Mouse (Mus musculus) ovary, postnatal 36 days (tissue): ENCODE data around the gene Antxr1.
"Not testable (repeated sequence)": the region's sequence is repeated elsewhere in the genome, so short reads cannot be mapped to it uniquely, and the experiment has no call there.

ENCODE experiments used
- DNase-seq: peaks from one replicate; pipeline ENCODE4 v3.0.0; 2022; ENCODE audit warnings: low spot score, mixed read lengths

Gene Antxr1

DNA sequence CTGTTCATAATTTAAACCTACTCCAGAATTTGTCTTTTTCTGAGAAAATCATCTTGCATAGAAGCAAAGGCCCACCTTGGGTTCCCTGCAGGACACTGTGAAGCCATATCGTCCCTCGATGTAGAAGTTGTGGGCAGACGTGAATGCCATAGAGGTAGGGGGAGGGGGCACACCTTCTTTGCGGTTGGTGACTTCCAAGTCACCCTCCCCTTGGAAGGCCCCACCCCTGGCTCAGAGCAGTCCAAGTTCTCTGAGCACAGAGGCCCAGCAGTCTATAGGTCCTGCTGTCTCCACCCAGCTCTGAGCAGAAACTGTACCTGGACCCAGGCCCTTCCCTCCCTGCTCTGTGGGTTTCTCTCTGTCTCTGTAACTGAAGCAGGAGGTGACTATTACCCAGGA lies 233.7 kb downstream of the Antxr1 start:
- DNase-seq: no peak

DNA sequence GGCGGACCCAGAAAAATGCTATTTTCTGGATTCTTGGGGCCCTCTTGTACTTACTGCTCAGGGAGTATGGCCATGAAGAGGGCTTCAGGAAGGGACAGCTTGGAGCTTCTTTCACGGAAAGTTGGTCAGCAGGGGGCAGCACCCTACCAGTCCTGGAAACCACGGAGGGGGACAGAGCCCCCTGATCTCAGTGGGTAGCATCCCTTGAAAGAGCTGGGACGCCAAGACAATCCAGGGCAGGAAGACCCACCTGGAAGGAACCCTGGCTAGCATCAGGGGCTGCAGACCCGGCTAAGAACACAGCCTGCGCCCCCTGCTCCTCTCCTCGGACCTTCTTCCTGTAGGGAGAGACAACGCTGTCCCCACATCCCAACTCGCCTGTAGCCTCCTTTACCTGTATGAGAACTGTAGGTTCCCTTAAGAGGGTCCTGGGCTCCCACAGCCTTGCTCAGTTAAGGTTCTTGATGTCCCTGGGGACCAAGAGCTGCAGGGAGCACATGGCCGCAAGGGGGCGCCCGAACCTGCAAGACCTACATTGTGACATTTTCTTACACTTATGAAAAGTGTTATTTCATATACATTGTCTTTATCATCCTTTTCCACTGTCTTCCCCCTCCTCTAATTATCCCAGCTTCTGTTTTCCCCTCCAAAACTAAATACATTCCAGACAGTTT lies 234.2 kb downstream of the Antxr1 start:
- DNase-seq: peak; percentile 85

GRCm38 (mm10) chr6:87100297-87101020 lies 235.2 kb downstream of the Antxr1 start:
- no peak for DNase-seq

DNA sequence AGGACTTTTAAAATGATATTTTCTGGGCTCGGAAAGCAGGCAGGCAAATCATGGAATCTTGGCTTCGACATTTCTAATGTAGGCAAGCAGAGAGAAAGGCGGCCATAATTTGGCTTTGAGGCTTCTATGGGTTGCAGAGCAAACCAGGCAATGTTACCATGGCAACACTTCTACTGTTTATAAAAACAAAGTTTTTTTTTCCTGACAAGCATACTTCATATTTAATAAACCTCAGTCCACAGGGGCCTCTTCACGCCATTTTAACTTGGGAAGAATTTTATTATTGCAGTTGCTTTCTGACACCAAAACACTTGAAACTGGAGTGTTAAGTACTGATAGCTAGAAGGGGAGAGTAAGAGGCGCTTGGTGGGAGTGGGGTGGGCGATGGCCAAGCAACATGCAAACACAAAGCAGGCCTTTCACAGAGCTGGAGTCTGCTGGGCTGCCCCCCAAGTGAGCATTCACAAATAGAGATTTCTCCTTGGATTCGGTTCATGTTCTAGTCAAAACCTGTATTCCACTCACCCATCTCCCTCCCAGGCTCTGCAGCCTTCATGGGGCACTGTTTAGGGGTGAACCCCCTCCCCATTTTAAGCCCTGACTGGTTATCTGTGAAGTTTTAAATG lies 235.8 kb downstream of the Antxr1 start:
- DNase-seq: no peak

- DNase-seq: no peak
These were observed 236.4 kb downstream of the Antxr1 start for GRCm38 (mm10) chr6:87099261-87099660.

DNA sequence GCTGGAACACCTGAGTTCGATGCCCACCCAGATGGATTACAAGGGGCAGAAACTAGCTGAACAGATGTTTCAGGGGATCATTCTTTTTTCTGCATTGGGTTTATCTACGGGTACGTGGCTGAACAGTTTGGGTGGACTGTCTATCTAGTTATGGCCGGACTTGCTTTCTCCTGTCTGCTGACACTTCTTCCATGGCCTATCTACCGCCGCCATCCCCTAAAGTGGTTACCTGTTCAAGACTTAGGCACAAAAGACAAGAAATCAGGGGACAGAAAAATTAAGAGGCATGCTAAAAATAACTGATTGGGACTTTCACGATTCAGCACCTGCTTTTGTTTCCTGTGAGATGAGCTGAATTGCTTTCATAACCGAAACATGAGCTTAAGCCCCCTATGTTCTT lies 242.0 kb downstream of the Antxr1 start:
- not testable (repeated sequence) for DNase-seq

GRCm38 (mm10) chr6:87092476-87092875 lies 243.1 kb downstream of the Antxr1 start:
- DNase-seq: no peak

DNA sequence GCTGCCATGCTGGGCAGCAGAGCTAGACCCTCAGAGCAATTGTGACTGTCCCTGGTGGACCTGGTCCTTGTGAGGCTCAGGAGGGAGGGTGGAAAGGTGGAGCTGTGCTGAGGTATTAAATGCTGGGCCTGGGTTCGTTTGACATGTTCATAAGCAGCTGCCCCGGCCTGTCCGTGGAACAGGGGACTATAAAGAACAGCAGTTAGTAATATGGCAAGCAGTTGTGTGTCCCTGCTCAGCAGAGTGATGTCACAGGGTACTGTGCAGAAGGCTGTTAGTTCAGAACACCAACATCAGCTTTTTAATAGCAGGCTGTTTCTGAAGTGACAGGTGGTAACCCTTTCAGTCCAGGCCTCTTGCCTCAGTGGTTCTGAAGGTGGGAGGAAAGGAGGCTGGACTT lies 244.7 kb downstream of the Antxr1 start:
- DNase-seq: no peak

DNA sequence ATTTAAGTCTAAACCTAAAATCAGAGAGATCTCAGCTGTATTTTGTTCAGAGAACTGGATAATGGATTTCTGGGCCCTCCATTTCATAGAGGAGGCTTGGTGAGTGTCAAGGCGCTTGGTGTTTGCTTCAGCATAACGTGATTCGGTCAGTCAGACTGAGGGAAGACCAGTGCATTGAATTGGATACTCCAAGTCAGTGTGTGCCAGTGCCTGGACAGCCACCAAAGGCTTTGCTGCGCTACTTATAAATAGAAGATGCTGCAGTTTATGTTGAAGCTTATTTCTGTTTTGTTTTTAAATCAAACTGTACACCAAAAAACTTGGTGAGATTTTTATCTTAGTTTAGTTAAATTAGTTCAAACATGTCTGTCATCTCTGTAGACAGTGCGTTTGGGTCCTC lies 247.3 kb downstream of the Antxr1 start:
- DNase-seq: no peak

- DNase-seq: no peak
These were observed 250.6 kb downstream of the Antxr1 start for GRCm38 (mm10) chr6:87085026-87085425.
